Mouse (Mus musculus): ENCODE measurements around the gene Agap1. TPM values are rescaled to one million over a fixed set of nuclear protein-coding genes. Genes with fewer than 3 reads are reported as not detected.

Agap1 gene
- total and polyA plus RNA-seq, 3 experiments, result 0.01 TPM; not detected in 2

DNA sequence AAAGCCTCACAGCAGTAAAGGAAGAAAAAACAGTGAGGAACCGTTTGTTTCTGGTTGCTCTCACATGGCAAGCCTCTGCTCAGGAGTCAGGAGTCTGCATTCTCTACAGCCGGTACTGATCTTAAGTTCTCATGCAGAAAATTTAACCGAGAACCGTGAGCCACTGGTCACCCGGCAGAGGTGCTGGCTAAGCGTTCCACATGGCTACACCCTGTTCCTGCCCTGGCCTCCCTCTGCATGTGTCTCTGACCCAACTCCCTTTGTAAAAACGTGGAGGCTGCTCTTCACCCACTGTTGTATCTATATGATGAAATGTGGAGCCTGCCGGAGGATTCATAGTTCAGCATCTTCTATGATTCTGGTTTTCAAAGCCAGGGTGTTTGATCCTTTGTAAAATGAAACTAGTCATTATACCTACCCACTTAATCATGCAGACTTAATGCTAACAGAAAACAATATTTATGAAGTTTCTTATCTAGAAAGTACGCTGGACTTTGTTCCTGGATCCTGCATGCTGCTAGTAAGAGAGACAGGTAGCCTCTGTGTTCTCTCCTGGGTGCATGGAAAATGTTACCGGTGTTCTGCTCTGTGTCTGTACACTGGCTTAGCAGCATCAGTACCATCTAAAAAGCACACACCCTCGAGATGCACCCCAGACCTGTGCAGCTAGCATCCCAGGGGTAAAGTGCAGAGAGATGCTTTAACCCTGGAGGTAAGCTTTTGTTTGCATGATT is 396.2 kb downstream of the Agap1 start:
- Histone ChIP-seq H3K27me3 (ENCODE audit: control insufficient read depth in 1 of 2, insufficient read depth in 2 of 2, low read length in 2 of 2) (no peaks in the 10 kb centered on the region), H3K9ac (ENCODE audit: control insufficient read depth, low read depth, low read length, poor library complexity, severe bottlenecking) (no peak overlapping the region), H3K79me2 (ENCODE audit: control insufficient read depth, insufficient read depth, low read length, poor library complexity) (no peaks in the 10 kb centered on the region), H3K4me1 (ENCODE audit: control insufficient read depth in 1 of 2, insufficient read depth in 2 of 2, low read length in 2 of 2) (no peaks in the 10 kb centered on the region), H3K27ac (ENCODE audit: control insufficient read depth, low read depth, low read length) (no peak overlapping the region), H3K9me3 (replicated peaks; ENCODE audit: insufficient read depth, low read length) (no peaks in the 10 kb centered on the region), H3K36me3 (ENCODE audit: control insufficient read depth in 1 of 2, insufficient read depth in 2 of 2, low read length in 2 of 2) (no peaks in the 10 kb centered on the region), H3K4me3 (ENCODE audit: control insufficient read depth in 1 of 2, insufficient read depth in 1 of 2, low read depth in 2 of 2, low read length in 2 of 2) (no peak overlapping the region)
- no peak for DNase-seq (ENCODE audit: low read depth, low spot score)
- no peak for TF ChIP-seq MAFK (IDR thresholded peaks at IDR 0.05; ENCODE audit: borderline replicate concordance, low read depth, low read length)
- TF ChIP-seq POLR2AphosphoS2 (IDR thresholded peaks at IDR 0.05; ENCODE audit: low read length), result no peak
- TF ChIP-seq USF2 (IDR thresholded peaks at IDR 0.05; ENCODE audit: borderline replicate concordance in 1 of 2, insufficient read depth in 1 of 2, low read depth in 1 of 2, low read length in 2 of 2), result no peak
- no peak for TF ChIP-seq KAT2A (conservative IDR thresholded peaks at IDR 0.05; ENCODE audit: low read depth, low read length)
- TF ChIP-seq NELFE (IDR thresholded peaks at IDR 0.05; ENCODE audit: low read depth, low read length), result no peak
- no peak for TF ChIP-seq POLR2AphosphoS5 (IDR thresholded peaks at IDR 0.05; ENCODE audit: borderline replicate concordance, low read depth, low read length)
- TF ChIP-seq HCFC1 (IDR thresholded peaks at IDR 0.05; ENCODE audit: low read depth, low read length), result no peak
- no peak for TF ChIP-seq ZMIZ1 (IDR thresholded peaks at IDR 0.05; ENCODE audit: low read depth, low read length)
- TF ChIP-seq CHD2 (IDR thresholded peaks at IDR 0.05; ENCODE audit: low read length), result no peak
- no peak for TF ChIP-seq NRF1 (IDR thresholded peaks at IDR 0.05; ENCODE audit: insufficient read depth, low read depth, low read length, poor library complexity, severe bottlenecking)
- TF ChIP-seq E2F4 (IDR thresholded peaks at IDR 0.05; ENCODE audit: borderline replicate concordance, low read depth, low read length), result no peak
- TF ChIP-seq MYB (IDR thresholded peaks at IDR 0.05; ENCODE audit: low read depth, low read length), result no peak
- no peak for TF ChIP-seq POLR2A (IDR thresholded peaks at IDR 0.05; ENCODE audit: control insufficient read depth in 1 of 2, insufficient read depth in 1 of 2, low read depth in 1 of 2, low read length in 2 of 2, poor library complexity in 1 of 2)
- TF ChIP-seq ETS1 (IDR thresholded peaks at IDR 0.05; ENCODE audit: low read depth, low read length), result no peak
- TF ChIP-seq ELF1 (IDR thresholded peaks at IDR 0.05; ENCODE audit: low read depth, low read length), result no peak
- no peak for TF ChIP-seq TBP (IDR thresholded peaks at IDR 0.05; ENCODE audit: low read depth, low read length)
- TF ChIP-seq SIN3A (IDR thresholded peaks at IDR 0.05; ENCODE audit: low read length), result no peak

- TF ChIP-seq ZC3H11A (IDR thresholded peaks at IDR 0.05; ENCODE audit: low read depth, low read length) (no peak), CTCF (IDR thresholded peaks at IDR 0.05 in 2 of 3, conservative IDR thresholded peaks at IDR 0.05 in 1 of 3; ENCODE audit: control insufficient read depth in 1 of 3, insufficient read depth in 1 of 3, low read depth in 2 of 3, low read length in 3 of 3, poor library complexity in 1 of 3, severe bottlenecking in 1 of 3) (no peak), MYB (IDR thresholded peaks at IDR 0.05; ENCODE audit: low read depth, low read length) (no peak), MAX (IDR thresholded peaks at IDR 0.05; ENCODE audit: low read length) (no peak), USF2 (IDR thresholded peaks at IDR 0.05; ENCODE audit: borderline replicate concordance in 1 of 2, insufficient read depth in 1 of 2, low read depth in 1 of 2, low read length in 2 of 2) (no peak), NELFE (IDR thresholded peaks at IDR 0.05; ENCODE audit: low read depth, low read length) (no peak), MEF2A (IDR thresholded peaks at IDR 0.05; ENCODE audit: extremely low read depth, insufficient replicate concordance, low read depth, low read length, poor library complexity, severe bottlenecking) (no peak), GATA1 (IDR thresholded peaks at IDR 0.05; ENCODE audit: low read depth, low read length) (no peak), HCFC1 (IDR thresholded peaks at IDR 0.05; ENCODE audit: low read depth, low read length) (no peak)
- Histone ChIP-seq H3K9ac (ENCODE audit: control insufficient read depth, low read depth, low read length, poor library complexity, severe bottlenecking) (no peak overlapping the region), H3K79me2 (ENCODE audit: control insufficient read depth, insufficient read depth, low read length, poor library complexity) (no peaks in the 10 kb centered on the region), H3K36me3 (ENCODE audit: control insufficient read depth in 1 of 2, insufficient read depth in 2 of 2, low read length in 2 of 2) (no peaks in the 10 kb centered on the region), H3K27ac (ENCODE audit: control insufficient read depth, low read depth, low read length) (no peak overlapping the region), H3K4me1 (ENCODE audit: control insufficient read depth in 1 of 2, insufficient read depth in 2 of 2, low read length in 2 of 2) (no peaks in the 10 kb centered on the region), H3K4me3 (ENCODE audit: control insufficient read depth in 1 of 2, insufficient read depth in 1 of 2, low read depth in 2 of 2, low read length in 2 of 2) (no peak overlapping the region), H3K9me3 (replicated peaks; ENCODE audit: insufficient read depth, low read length) (no peaks in the 10 kb centered on the region), H3K27me3 (ENCODE audit: control insufficient read depth in 1 of 2, insufficient read depth in 2 of 2, low read length in 2 of 2) (no peaks in the 10 kb centered on the region)
- DNase-seq (ENCODE audit: low read depth, low spot score), result no peak
Observed at GRCm38 (mm10) chr1:89859182-89859581, 404.6 kb downstream of the Agap1 start.

All from MEL (cell line).